Comparison of ENCODE assay signal across 19 mouse cellular contexts in the genomic region with DNA sequence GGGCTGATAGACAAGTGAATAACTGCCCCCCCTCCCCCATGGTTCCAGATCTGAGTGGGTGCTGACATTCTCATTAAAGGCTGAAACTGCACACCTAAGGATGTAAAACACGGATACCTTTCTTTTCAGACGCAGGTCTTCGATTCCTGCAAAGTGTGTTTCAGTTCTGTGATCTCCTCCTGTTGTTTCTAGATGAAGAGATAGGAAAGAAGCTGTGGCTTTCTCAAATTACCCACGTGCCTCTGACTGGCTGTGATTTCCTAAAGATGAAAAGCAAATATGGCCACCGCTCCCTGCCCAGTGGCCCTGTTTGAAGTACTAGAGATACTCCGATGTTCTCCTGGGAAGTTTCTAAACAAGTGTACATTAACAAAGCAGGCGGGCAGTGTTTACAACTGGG. TPM values are rescaled to one million over a fixed set of nuclear protein-coding genes. Genes with fewer than 3 reads are reported as not detected.
"Had no signal": no experiment of that assay in that cellular context is flagged by ENCODE, and none has a peak within 500 bp of the region (broad histone marks: within the 10 kb centered on the region; RNA-seq: fewer than 3 reads in every experiment).

No protein-coding gene starts in this region.

- H3K4me1 ChIP-seq: midbrain, embryonic 10.5 days; midbrain, embryonic 12.5 days; neural tube, embryonic 12.5 days; stomach, embryonic 15.5 days had no signal

- H3K4me3 ChIP-seq: midbrain, embryonic 10.5 days; midbrain, embryonic 12.5 days; myocyte; neural tube, embryonic 12.5 days; stomach, embryonic 15.5 days had no signal

- H3K4me2 ChIP-seq: lung, embryonic 14.5 days; midbrain, embryonic 12.5 days; neural tube, embryonic 12.5 days; stomach, embryonic 15.5 days had no signal

- H3K9ac ChIP-seq: lung, embryonic 14.5 days; midbrain, embryonic 12.5 days; neural tube, embryonic 12.5 days; stomach, embryonic 15.5 days had no signal

- H3K27ac ChIP-seq: midbrain, embryonic 10.5 days; midbrain, embryonic 12.5 days; neural tube, embryonic 12.5 days; stomach, embryonic 15.5 days; stomach, postnatal 0 days had no signal

- H3K36me3 ChIP-seq: midbrain, embryonic 10.5 days; midbrain, embryonic 12.5 days; neural tube, embryonic 12.5 days; stomach, embryonic 15.5 days had no signal

- H3K9me3 ChIP-seq: midbrain, embryonic 10.5 days; midbrain, embryonic 12.5 days; neural tube, embryonic 12.5 days; stomach, embryonic 15.5 days had no signal

- H3K27me3 ChIP-seq: stomach, embryonic 15.5 days had no signal

- ATAC-seq: midbrain, embryonic 16.5 days had no signal

- DNase-seq: lung, adult 18-20 months; lung, embryonic 14.5 days; lung, postnatal 10 days; lung, postnatal 4 days; midbrain, embryonic 14.5 days; retina, postnatal 1 day; right cerebral cortex, adult 18-20 months; right cerebral cortex, postnatal 25 days; right cerebral cortex, postnatal 4 days; thymus, adult 2 months; thymus, postnatal 25 days; thymus, postnatal 4 days had no signal

RNA-seq across cellular contexts. Expression of gene Zc3h12a, which starts 10.7 kb away (rescaled TPM):
- polyA plus RNA-seq: midbrain, embryonic 16.5 days had no signal
